Mouse (Mus musculus): ENCODE data around the gene Eya4.

The Eya4 gene

DNA sequence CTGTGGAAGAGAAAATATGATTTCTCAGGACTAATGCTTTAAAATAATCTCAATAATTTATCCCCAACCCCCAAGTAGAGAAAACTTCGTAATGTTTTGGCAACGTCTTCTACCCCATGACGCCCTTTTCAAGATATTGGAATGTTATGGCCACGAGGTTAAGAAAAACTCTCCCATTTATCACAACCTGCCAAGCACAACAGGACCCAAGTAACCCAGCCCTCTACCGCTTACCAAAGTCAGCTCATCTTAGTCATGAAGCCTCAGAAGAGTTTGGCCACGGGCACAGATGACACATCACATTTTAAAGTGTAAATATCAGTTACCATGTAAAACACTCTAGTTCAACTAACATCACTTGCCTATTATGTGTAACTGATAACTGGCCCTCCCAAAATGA is 117.2 kb downstream of the Eya4 start:
- DNase-seq (ENCODE audit: low spot score in 2 of 2), result no peak

DNA sequence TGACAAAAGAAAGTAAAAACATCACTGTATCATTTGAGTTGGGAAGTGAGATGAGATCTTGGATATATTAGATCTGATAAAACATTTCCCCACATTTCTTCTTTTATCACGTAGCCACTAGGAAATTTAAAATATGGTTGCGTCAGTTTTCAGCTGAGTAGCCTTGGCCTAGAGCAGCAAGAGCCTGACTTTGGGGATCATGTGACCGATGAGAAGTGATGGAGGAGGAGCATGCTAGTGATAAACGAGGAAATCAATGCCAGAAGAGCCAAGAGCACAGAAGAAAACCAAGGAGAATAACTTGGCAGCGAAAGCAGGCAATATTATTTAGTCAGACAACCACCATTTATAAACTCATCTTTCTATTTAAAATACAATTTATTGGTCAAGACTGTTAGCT is 119.7 kb downstream of the Eya4 start:
- DNase-seq (ENCODE audit: low spot score in 2 of 2), result no peak

DNA sequence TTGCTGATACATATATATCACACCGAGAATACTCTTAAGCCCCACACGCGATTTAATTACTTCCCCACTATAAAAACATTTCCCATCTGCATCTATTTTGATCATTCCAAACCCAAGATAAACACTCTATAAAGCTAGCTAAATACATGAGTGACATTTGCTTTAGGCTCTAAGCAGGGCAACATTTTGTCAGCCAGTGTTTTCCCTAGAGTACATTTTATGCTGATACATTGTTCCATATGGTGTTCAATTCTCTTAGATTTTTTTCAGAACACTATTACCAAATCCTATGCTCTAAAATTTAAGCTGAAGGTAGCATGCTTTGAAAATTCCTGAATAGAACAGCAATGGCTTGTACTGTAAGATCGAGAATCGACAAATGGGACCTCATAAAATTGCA is 127.2 kb downstream of the Eya4 start:
- DNase-seq (ENCODE audit: low spot score in 2 of 2), result no peak

DNA sequence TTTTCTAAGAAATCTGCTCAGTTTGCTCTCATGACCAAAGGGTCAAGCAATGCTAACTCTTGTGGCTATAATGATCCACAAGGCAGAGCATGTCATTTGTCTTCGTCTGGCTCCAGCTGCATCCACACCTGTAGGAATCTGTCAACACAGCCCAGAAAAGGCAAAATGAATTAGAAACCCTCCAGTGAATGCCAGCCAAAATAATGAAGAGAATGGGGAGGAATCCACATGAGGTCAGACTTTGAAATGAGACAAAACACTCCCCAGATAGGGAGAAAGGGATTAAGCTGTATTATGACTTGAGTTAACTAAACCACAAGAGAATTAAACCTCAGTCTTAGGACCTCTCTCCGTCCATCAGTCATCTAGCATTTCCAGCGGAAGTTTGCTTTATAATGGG is 130.2 kb downstream of the Eya4 start:
- no peak for DNase-seq (ENCODE audit: low spot score in 2 of 2)

DNA sequence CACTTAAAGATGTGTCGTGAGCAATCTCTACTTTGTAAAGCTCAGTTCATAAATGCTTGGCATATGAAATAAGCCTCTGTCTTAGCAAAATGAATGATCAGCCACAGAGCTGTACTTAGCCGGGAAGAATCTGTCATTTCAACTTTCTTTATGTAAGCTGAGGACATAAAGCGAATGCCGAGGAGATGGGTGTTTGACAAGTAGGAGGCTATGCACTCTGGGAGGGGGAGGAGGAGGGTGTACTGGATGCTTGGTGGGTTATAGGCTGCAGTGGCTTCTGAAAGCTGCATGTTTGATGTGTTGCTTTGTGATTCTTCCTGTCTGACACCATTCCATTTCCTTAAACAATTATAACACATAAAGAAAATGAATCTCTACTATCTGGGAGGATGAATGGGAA is 133.8 kb downstream of the Eya4 start:
- no peak for DNase-seq (ENCODE audit: low spot score in 2 of 2)

DNA sequence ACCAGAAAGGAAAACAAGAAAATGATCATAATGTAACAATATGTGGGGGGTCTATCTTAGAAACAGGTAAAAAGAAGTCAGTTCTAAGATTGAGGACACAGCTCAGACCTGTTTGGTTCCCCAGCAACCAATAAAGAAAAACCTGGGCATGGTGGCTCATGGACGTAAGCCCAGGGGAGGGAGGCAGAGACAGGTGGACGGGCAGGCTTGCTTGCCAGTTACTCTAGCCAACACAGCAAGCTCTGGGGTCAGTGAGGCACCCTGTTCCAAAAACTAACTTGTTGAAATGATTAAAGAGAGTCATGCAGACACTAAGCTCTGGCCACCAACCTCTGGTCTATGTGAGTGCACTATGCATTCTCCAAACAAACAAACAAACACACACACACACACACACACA is 139.2 kb downstream of the Eya4 start:
- DNase-seq (ENCODE audit: low spot score in 2 of 2), result no peak

DNA sequence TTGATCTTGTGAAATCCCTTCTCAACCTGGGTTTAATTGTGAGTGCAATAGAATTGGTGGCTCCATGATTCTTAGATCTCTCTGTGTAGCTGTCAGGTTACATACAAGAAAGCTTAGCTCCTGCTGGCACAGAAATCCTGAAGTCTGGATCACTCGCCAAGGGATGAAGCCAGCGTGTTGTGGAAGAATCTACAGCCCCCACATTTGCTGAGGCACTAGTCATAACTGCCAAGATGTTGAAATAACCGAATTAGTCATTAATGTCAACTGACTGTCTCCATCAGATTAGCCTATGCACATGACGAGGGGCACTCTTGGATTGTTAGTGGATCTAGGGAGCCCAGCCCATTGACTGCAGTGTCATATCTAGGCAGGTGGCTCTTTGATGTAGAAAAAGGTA is 146.7 kb downstream of the Eya4 start:
- no peak for DNase-seq (ENCODE audit: low spot score in 2 of 2)

DNA sequence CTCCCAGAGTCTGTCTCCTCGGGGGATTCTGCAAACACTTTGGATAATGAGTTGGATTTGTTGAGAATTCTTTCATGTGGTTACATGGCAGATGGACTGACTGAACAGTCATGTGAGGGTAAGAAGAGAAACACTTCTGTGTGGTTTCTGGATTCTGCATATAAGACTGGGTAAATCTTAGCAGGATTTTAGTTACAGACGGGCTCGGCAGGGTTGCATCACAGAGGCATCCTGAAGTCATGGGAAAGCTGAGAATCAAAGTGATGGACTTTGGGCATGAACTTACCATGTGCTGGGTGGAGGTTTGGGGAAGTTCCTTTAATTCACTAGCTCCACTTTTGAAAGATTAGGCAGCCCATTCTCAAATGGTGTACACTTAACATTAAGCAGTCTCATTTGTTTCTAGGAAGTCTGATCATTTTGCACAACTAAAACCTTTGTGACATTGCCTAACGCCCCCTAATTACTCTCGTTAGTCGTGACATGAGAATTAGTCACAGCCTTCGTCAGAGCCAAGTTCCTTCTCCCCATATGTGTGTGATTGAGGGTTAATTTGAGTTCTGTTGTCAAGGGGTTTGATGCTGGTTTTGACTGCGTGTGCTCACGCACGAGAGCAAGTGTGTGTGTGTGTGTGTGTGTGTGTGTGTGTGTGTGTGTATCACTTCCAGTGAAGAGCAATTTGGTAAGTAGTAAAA is 147.3 kb downstream of the Eya4 start:
- DNase-seq (ENCODE audit: low spot score in 2 of 2), result no peak

DNA sequence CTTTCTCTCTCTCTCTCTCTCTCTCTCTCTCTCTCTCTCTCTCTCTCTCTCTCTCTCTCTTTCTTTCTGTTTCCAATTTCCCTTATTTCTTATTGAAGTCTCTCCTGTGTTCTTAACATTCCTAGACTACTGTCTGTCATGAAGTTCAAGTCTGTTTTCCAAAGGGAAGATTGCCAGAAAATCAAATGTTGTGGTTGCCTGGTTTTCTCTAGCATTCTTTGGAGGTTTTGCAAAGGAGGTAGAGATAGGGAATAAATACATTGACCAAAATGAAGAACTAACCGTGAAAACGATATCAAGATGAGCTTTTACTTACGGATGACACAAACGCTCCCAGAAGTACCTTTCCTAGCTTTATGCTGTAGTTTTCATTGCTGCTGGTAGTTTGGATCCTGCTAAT is 148.0 kb downstream of the Eya4 start:
- no peak for DNase-seq (ENCODE audit: low spot score in 2 of 2)

DNA sequence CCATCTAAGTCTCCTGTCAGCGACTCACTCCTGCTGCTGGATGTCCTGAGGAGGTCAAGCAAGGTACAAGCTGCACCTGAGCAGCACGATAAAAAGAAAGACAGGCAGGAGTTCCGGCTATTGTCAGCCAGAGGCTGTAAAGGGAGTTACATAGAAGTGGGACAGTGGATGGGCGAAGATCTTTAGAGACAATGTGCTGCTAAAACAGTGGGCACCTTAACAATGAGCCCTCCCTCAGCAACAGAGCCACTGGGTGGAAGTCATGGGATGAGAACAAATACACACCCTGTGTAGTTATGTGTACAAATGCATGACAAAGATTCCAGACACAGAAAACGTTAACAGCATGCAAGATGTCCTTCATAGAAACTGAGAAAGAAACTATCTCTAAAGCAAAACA is 152.3 kb downstream of the Eya4 start:
- no peak for DNase-seq (ENCODE audit: low spot score in 2 of 2)

DNA sequence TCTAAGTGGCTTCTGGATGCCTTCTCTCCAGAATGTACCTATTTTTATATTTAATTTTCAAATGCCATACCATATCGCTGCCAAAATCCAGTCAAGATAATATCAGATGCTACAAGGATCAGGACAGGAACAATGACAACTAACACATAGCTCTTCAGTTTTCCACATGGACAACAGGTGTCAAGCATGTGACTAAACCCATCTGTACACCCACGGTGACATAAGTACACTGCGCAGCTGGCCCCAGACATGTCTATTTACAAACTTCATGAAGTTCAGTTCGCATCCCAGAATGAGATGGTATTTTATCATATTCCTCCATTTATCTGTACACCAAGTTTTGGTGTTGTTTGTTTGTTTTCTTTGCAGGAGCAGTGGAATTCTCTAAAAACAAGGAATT is 154.2 kb downstream of the Eya4 start:
- DNase-seq (ENCODE audit: low spot score in 2 of 2), result no peak

DNA sequence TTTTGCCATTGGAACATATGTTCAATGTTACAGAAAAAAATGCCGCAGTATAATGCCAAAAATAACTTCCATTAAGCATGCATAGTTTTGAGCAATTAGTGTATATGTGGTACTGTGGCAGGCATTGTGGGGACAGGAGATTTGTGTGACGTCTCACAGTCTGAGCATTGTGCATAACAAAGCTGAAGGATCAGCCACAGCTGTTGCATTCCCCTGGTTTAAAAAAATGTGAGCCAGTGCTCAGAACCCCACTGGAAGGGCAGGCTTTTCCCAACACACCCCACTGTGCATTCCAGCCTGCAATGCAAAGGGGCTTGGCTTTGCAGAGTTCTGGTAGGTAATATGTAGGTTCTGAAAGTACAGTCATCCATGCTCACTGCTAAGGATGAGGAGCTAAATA is 155.2 kb downstream of the Eya4 start:
- no peak for DNase-seq (ENCODE audit: low spot score in 2 of 2)

DNA sequence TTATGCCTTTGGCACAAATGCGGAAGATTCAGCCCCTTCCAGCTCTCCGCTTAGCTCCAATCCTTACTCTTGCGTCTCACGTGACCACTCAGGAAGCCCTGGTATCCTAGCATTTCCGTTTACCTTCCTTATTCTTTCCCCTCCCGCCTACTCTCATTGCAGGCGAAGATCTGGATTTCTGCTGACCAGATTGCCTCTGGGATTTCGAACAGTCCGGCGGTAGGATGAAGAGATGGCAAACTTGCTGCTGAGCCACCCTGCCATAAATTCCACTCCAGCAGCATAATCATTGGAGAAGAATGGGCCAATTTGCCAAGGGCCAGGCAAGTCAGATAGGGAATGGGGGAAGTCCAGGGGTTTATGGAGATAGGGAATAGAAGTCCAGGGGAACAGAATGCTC is 160.8 kb downstream of the Eya4 start:
- DNase-seq (ENCODE audit: low spot score in 2 of 2), result no peak

DNA sequence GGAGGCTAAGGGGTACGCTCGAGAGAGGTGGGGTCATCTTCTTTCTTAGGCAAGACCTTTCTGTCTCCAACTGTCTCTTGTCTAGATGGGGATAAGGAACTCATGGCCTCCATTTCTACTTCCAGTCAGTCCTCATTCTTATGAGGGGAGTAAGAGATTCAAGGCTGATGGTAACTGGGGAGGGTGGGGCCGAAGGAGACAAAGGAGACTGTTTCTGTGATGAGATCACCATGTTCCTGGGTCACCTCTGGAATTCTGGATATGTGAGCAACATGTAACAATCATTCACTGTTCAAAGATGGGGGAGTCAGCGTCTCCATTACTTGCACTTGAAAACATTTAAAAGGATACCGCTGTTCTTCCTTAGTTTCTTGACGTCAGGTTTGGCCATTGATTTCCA is 165.2 kb downstream of the Eya4 start:
- no peak for DNase-seq (ENCODE audit: low spot score in 2 of 2)

DNA sequence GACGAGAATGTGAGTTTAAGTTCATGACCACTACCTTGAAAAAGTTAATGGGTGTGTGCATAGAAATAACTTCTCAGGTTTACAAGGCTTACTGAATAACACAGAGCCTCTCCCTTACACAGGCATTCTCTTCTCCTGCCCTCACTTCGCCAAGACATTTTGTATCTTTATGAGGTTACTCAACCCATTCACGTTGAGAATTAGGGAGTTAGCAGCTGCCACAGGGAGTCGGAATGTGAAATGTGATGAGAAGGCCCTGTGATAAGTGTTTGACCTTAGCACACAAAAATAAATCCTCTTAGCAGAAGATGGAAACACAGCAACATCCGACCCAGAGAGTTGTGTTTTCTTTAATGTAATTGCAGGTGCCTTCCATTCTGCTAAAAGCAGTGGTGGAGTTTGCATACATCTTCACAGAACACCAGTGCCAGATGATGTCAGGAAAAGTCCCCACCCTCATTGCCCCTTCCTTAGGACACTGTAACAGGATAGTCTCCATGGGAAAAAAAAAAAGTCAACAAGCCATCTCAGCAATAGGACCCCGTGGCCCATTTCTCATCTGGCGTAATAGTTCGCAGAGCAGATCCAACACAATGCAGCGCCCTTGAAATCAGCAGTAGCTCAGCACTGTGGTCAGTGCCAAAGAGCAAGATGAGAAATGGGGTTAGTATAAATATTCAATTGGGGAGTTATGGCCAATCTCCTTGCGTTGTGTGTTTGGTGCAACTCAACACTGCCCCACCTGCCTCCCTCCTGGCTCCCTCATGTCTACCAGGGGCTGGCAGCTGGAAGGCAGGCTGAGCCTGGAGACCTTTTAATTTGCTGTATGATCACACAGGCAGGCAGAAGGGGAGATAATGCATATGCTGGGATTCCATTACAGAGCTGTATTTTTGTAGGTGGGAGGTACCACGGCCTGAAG is 168.8 kb downstream of the Eya4 start:
- no peak for DNase-seq (ENCODE audit: low spot score in 2 of 2)

DNA sequence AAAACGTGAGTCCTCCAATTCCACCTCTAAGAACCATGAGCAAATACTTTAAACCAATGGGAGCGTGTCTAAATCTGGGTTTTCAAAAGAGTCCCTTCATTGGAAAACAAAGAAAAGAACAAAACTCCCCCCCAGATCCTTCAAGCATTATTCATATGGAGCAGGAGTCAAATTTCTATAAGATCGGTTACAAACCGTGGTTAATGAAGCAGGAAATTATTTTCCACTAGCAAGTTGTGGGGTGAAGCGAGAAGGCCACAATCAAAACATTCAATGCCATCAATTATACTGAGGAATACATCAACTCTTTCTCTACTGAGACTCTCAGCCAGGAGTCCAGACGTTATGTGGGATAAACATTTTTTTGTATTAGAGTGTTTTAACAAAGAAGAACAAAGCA is 171.3 kb downstream of the Eya4 start:
- no peak for DNase-seq (ENCODE audit: low spot score in 2 of 2)

DNA sequence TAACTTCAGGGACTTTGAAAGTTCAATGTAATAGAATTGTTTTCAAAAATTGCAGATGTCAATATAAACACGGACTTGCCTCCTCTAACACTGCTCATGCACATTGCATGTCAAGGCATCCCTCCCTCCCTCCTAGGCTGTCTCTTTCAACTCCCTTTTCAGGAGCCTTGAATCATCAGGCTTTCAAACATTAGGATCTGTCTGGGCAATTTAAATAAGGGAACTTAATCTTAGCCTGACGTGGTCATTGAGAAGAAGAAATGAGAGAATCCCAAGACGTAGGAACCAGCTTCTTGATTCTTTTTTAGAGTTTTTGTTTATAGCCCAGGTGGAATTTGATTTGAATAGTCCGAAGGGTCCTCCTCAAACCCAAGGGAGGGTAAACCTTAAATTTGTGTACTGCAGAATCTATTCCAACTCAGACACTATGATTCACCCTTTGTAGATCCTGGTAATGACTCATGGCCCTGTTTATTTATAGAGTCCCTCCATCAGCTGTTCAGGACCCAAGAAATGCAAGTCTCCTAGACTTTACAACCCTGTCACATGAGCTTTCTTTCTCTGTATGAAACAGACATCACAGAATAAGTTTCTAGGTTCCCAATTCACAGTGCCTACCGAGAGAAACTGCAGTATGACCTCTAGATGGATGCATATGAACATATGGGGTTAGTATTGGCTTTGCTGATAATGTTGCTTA is 173.1 kb downstream of the Eya4 start:
- no peak for DNase-seq (ENCODE audit: low spot score in 2 of 2)

DNA sequence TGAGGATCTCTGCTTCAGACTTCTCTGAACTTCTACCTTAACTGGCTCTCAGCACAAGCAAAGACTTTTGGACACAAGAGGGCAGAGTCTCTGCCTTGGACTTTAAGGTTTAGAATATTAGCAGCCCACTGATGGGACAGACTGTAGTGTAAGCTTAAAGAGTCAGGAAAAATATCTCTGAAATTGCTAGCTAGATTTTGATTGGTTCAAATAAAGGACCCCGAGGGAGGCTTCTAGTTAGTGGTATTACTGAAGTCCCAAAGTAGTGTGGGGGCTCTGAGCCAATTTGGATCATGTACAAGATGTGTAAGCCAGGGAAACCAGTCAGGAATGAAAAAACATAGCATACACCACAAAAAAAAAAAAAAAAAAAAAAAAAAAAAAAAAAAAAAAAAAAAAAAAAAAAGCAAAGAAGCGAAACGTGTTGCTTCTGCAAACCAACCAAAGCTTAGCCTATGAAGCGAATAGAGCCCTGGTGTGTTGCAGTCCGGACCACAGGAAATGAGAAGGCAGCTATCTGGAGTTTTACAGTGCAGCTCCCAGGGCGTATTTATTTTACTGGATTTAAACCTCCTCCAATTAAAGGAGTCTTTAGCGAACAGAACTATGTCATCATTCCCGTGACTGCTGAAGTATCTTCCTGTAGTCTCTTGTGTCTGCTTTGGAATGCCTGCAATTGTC is 173.8 kb downstream of the Eya4 start:
- no peak for DNase-seq (ENCODE audit: low spot score in 2 of 2)

DNA sequence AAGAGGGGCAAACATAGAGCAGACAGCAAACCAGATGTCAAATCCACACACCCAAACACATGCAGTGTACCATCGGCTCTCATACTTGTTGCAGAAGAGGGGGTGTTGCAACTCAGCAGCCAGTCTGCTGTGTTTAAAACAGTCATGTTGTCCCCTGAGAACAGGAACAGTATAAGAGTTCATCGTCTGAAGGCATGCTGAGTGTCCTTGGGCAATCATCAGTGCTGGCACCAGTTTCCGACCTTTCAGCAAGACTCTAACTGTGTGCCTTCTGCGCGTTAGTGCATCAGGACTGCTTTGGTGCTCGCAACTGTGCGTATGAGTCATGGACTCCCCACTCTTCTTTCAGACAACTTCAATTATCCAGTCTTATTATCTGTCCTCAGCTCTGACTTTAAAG is 179.0 kb downstream of the Eya4 start:
- DNase-seq (ENCODE audit: low spot score in 2 of 2), result no peak

DNA sequence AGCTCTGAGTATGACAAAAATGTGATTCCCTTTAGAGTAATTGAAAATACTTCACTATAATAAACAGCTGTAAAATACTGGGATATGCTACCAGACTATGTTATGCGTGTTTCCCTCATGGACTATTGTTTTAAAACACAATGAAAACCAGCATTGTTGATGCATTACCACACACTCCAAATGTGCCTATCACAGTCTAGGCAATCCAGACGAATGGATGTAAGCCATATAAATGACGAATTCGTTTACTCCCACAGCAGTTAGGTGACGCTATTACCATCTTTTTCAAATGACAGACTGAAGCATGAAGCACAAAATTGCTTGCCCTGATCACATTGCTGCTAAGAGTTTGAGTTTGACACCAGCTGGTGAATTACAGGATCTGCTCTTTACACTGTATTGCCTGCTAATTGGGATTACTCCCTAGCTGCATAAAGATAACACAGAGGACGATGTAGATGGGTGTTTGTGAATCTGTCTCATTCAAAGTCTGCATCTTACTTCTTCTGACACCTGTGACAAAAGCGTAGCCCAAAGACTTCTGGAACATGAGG is 185.4 kb downstream of the Eya4 start:
- no peak for DNase-seq (ENCODE audit: low spot score in 2 of 2)

DNA sequence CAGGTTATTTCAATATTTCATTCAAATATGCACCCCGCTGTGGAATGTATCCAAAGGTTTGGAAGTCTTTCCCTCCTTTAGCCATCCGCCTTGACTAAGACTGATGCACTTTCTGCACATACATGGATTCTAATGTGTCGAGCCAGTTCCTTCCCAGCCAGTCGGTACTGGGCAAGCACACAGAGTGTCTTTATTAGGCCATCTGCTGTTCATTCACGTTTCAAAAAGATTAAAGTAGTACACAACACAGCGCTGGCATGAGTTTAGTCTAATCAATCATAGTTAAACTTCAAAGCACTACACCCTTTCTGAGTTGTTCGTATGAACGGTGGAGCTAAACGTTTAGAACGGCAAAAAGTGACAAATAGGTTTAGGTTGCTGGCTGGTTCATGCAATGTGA is 190.7 kb downstream of the Eya4 start:
- DNase-seq (ENCODE audit: low spot score in 2 of 2), result no peak

DNA sequence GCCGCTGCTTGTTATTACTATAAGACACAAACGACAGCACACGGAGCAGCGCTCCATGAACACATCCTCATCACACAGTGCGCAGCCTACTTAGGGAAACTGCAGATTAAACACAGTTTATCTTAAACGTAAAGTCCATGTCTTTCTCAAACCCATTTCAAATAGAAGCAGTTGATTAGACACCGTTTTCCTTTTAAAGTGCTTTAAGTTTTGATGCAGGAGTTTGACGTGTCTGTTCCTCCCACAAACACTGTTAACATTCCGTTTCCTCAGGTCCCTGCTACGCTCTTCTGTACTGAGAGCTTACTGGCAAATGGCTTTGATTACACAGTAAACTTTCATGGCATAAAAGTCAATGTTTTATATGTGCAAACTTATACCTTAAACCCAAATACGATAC is 191.4 kb downstream of the Eya4 start:
- DNase-seq (ENCODE audit: low spot score in 2 of 2), result no peak

Measured in thymus, postnatal 10 days (tissue).